Mouse (Mus musculus) gastrocnemius, adult 8-10 months (tissue): Measurements from ENCODE around the gene Eras. TPM values are rescaled to one million over a fixed set of nuclear protein-coding genes. Genes with fewer than 3 reads are reported as not detected.
A peak's percentile ranks its signal among the peaks of the same experiment; 100 is the strongest.
"Not testable (repeated sequence)": the region's sequence is repeated elsewhere in the genome, so short reads cannot be mapped to it uniquely, and the experiment has no call there.

Source experiments
- DNase-seq, 2 experiments: peaks; one replicate each; pipeline ENCODE4 v3.0.0; 2022; ENCODE audit warnings: low spot score in 2 of 2
- total RNA-seq, 4 experiments: library from RNA; stranded (reverse); gene quantifications; 2 replicates each; pipeline ENCODE4 v1.2.4; 2022

Eras gene
- total RNA-seq, 4 experiments from 2014 or later, result not detected

GRCm38 (mm10) chrX:7910473-7910872 lies 17.9 kb downstream of the Eras start:
- DNase-seq, result no peak

GRCm38 (mm10) chrX:7909242-7909641 lies 19.2 kb downstream of the Eras start, which contains the start of gene Gm10490:
Gene Gm10490, plus strand, starts transcription at chrX:7909542.
- DNase-seq, result not testable (repeated sequence)

- no peak for DNase-seq
These were observed 20.7 kb downstream of the Eras start, which contains the start of gene Gm10491 for GRCm38 (mm10) chrX:7907735-7908134. Gene Gm10491, minus strand, starts transcription at chrX:7907835.

- DNase-seq, result no peak
These were observed 24.0 kb downstream of the Eras start for GRCm38 (mm10) chrX:7904441-7904840.

- DNase-seq, result peak; percentile 74 to 83
These were observed 29.2 kb downstream of the Eras start, which contains the start of the genes Pqbp1 and Timm17b for GRCm38 (mm10) chrX:7898880-7899874. Gene Pqbp1, minus strand, starts transcription at chrX:7899269. Gene Timm17b, plus strand, starts transcription at chrX:7899357.

GRCm38 (mm10) chrX:7898211-7898610 lies 30.2 kb downstream of the Eras start:
- DNase-seq, result no peak

- DNase-seq, result peak; percentile 84 to 85
These were observed 44.4 kb downstream of the Eras start, which contains the start of gene Slc35a2 for GRCm38 (mm10) chrX:7883841-7884567. Gene Slc35a2, plus strand, starts transcription at chrX:7884028.

- peak; percentile 10 to 47 for DNase-seq
These were observed 48.6 kb downstream of the Eras start for GRCm38 (mm10) chrX:7879819-7880218.

- no peak for DNase-seq
These were observed 49.9 kb downstream of the Eras start for GRCm38 (mm10) chrX:7878495-7878894.

- peak; percentile 33 to 75 for DNase-seq
These were observed 50.4 kb downstream of the Eras start, which contains the start of gene Pim2 for GRCm38 (mm10) chrX:7878007-7878419. Gene Pim2, plus strand, starts transcription at chrX:7878262.

Other genes starting within 250 kb of the Eras start
- 10 to 100 TPM; 21.4 to 25.1 (median 22.7) TPM for gene Magix, start 247.4 kb downstream of the Eras start, total RNA-seq
- 10 to 100 TPM; 12.4 to 13.2 (median 12.7) TPM for gene Gpkow, start 231.5 kb downstream of the Eras start, total RNA-seq
- 10 to 100 TPM; 34.5 to 41.8 (median 37.8) TPM for gene Wdr45, start 214.3 kb downstream of the Eras start, total RNA-seq
- under 1 TPM in 1 of 4 experiments, not detected in 3; 0.83 TPM for gene Gm45208, start 206.4 kb downstream of the Eras start, total RNA-seq
- 1 to 10 TPM; 3.6 to 4.6 (median 3.7) TPM for gene Praf2, start 200.2 kb downstream of the Eras start, total RNA-seq
- 1 to 10 TPM in 1 of 4 experiments, under 1 TPM in 2, not detected in 1; 0.34 to 1.1 (median 0.86) TPM for gene Ccdc120, start 177.7 kb downstream of the Eras start, total RNA-seq
- gene Tfe3, start 166.0 kb downstream of the Eras start, total RNA-seq, result 1 to 10 TPM; 6.0 to 8.1 (median 7.6) TPM
- gene Gripap1, start 138.8 kb downstream of the Eras start, total RNA-seq, result 10 to 100 TPM; 15.5 to 19.4 (median 16.1) TPM
- gene Kcnd1, start 106.3 kb downstream of the Eras start, total RNA-seq, result under 1 TPM; 0.05 to 0.16 (median 0.12) TPM
- gene Otud5, start 87.2 kb downstream of the Eras start, total RNA-seq, result 10 to 100 TPM; 13.8 to 17.8 (median 15.6) TPM
- 1 to 10 TPM; 1.1 to 3.3 (median 1.7) TPM for gene Pim2, start 50.3 kb downstream of the Eras start, total RNA-seq
- 10 to 100 TPM in 2 of 4 experiments, 1 to 10 TPM in 2; 8.5 to 11.3 (median 10.2) TPM for gene Slc35a2, start 44.6 kb downstream of the Eras start, total RNA-seq
- gene Pqbp1, start 29.3 kb downstream of the Eras start, total RNA-seq, result 10 to 100 TPM; 17.3 to 20.6 (median 19.3) TPM
- 10 to 100 TPM; 47.8 to 58.6 (median 53.9) TPM for gene Timm17b, start 29.2 kb downstream of the Eras start, total RNA-seq
- gene Gm10491, start 20.8 kb downstream of the Eras start, total RNA-seq, result not detected
- gene Gm10490, start 19.1 kb downstream of the Eras start, total RNA-seq, result 1 to 10 TPM in 1 of 4 experiments, under 1 TPM in 1, not detected in 2; 0.87 to 1.5 TPM
- not detected for gene Pcsk1n, start 8.8 kb downstream of the Eras start, total RNA-seq
- gene Hdac6, start 19.3 kb upstream of the Eras start, total RNA-seq, result 1 to 10 TPM; 3.8 to 6.2 (median 4.2) TPM
- gene Gata1, start 49.5 kb upstream of the Eras start, total RNA-seq, result under 1 TPM in 1 of 4 experiments, not detected in 3; 0.13 TPM
- gene Glod5, start 89.9 kb upstream of the Eras start, total RNA-seq, result not detected
- gene Suv39h1, start 146.2 kb upstream of the Eras start, total RNA-seq, result 1 to 10 TPM; 3.5 to 5.0 (median 4.3) TPM
- under 1 TPM; 0.15 to 0.54 (median 0.45) TPM for gene Was, start 161.9 kb upstream of the Eras start, total RNA-seq
- 10 to 100 TPM in 2 of 4 experiments, 1 to 10 TPM in 2; 8.7 to 10.4 (median 9.6) TPM for gene Wdr13, start 204.3 kb upstream of the Eras start, total RNA-seq
- gene Rbm3, start 217.3 kb upstream of the Eras start, total RNA-seq, result 100 to 1,000 TPM in 1 of 4 experiments, 10 to 100 TPM in 3; 45.7 to 121 (median 61.8) TPM
- 1 to 10 TPM; 2.3 to 3.6 (median 3.0) TPM for gene Tbc1d25, start 247.6 kb upstream of the Eras start, total RNA-seq